Mouse (Mus musculus): Measurements from ENCODE around the gene Stk35.

DNA sequence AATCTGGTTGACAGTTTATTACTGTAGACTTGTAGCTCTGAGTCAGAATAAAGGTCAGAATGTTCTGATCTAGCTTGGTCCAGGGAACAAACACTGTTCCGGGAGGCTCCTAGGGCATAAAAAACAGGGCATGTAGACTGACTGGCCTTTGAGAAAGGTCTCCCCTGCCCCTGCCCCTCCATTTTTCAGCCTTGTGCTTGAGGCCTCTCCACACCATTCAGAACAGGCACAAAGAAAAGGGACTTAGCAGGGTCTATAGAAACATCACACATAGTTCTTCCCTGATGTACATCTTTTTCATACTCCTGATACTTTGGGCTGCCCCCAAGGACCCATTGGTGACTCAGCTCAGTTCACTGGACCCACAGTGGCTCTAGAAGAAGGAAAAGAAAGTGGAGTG is 18.3 kb upstream of the Stk35 start:
- TF ChIP-seq GATA1 (IDR thresholded peaks at IDR 0.05; ENCODE audit: low read length): no peak
- no peak for TF ChIP-seq TAL1 (IDR thresholded peaks at IDR 0.05; ENCODE audit: low read length)

Measured in erythroblast, embryonic 14.5 days (primary cell).